Mouse (Mus musculus) kidney, postnatal 10 days (tissue): ENCODE measurements around the gene Plekhf1.

ENCODE experiments used
- DNase-seq: peaks from one replicate; pipeline ENCODE4 v3.0.0; 2021; ENCODE audit warnings: mixed read lengths

Gene Plekhf1

GRCm38 (mm10) chr7:38217417-38218171, 10.2 kb downstream of the Plekhf1 start:
- peak; percentile 87 for DNase-seq

GRCm38 (mm10) chr7:38215697-38216096, 12.1 kb downstream of the Plekhf1 start:
- no peak for DNase-seq

- DNase-seq = no peak
These were observed 12.5 kb downstream of the Plekhf1 start for GRCm38 (mm10) chr7:38215281-38215680.

GRCm38 (mm10) chr7:38214473-38215214, 13.2 kb downstream of the Plekhf1 start:
- DNase-seq = no peak

- DNase-seq = no peak
These were observed 15.2 kb downstream of the Plekhf1 start for GRCm38 (mm10) chr7:38212651-38213062.

- no peak for DNase-seq
These were observed 18.2 kb downstream of the Plekhf1 start for GRCm38 (mm10) chr7:38209478-38210152.

GRCm38 (mm10) chr7:38208969-38209368, 18.8 kb downstream of the Plekhf1 start:
- DNase-seq = no peak

GRCm38 (mm10) chr7:38206564-38206963, 21.3 kb downstream of the Plekhf1 start:
- DNase-seq = no peak

- DNase-seq = no peak
These were observed 22.0 kb downstream of the Plekhf1 start for GRCm38 (mm10) chr7:38205801-38206200.

- DNase-seq = no peak
These were observed 23.5 kb downstream of the Plekhf1 start for GRCm38 (mm10) chr7:38204314-38204713.

GRCm38 (mm10) chr7:38201290-38201658, 26.5 kb downstream of the Plekhf1 start:
- no peak for DNase-seq

GRCm38 (mm10) chr7:38200606-38201289, 27.1 kb downstream of the Plekhf1 start:
- peak; percentile 93 for DNase-seq

- DNase-seq = no peak
These were observed 27.8 kb downstream of the Plekhf1 start for GRCm38 (mm10) chr7:38199907-38200605.

- DNase-seq = no peak
These were observed 36.2 kb downstream of the Plekhf1 start for GRCm38 (mm10) chr7:38191571-38191970.

GRCm38 (mm10) chr7:38191146-38191545, 36.7 kb downstream of the Plekhf1 start:
- no peak for DNase-seq

- no peak for DNase-seq
These were observed 37.6 kb downstream of the Plekhf1 start for GRCm38 (mm10) chr7:38190056-38190835.

GRCm38 (mm10) chr7:38189136-38189982, 38.5 kb downstream of the Plekhf1 start:
- no peak for DNase-seq

- no peak for DNase-seq
These were observed 39.3 kb downstream of the Plekhf1 start for GRCm38 (mm10) chr7:38188281-38189075.

- DNase-seq = peak; percentile 37
These were observed 40.0 kb downstream of the Plekhf1 start for GRCm38 (mm10) chr7:38187796-38188195.

- no peak for DNase-seq
These were observed 41.0 kb downstream of the Plekhf1 start for GRCm38 (mm10) chr7:38186861-38187260.
